Mouse (Mus musculus): ENCODE data around the gene Gm43951. TPM values are rescaled to one million over a fixed set of nuclear protein-coding genes. Genes with fewer than 3 reads are reported as not detected.

The Gm43951 gene
- total RNA-seq (2014; fragmentation: Nextera tagmentation) (not detected in 2 replicates), total RNA-seq (2017) (0.58 and 0.76 TPM in 2 replicates), polyA plus RNA-seq (2012) (0.29 and 0.41 TPM in 2 replicates)

- peak within 1 kb of the TSS; percentile 84 for H3K4me3 ChIP-seq (ENCODE audit: low read depth, low read length)
- TF ChIP-seq GATA2 (IDR thresholded peaks at IDR 0.05; ENCODE audit: borderline replicate concordance, low read depth, low read length), result no peak
- TF ChIP-seq TAL1 (conservative IDR thresholded peaks at IDR 0.05; ENCODE audit: low read depth, low read length), result no peak
- TF ChIP-seq POLR2AphosphoS5 (IDR thresholded peaks at IDR 0.05; ENCODE audit: insufficient replicate concordance, low read depth, low read length), result no peak
- no peak for TF ChIP-seq CTCF (IDR thresholded peaks at IDR 0.05; ENCODE audit: low read depth, low read length)
- TF ChIP-seq GATA1 (IDR thresholded peaks at IDR 0.05; ENCODE audit: borderline replicate concordance, low read length), result no peak
- peaks cover 35% of the 10 kb centered on the region for H3K4me1 ChIP-seq (ENCODE audit: insufficient read depth, low read depth, low read length)
- DNase-seq (ENCODE audit: low spot score) (peak; percentile 40), ATAC-seq (ENCODE audit: extremely low read depth, insufficient number of reproducible peaks, low FRiP score, poor library complexity, severe bottlenecking) (peak; percentile 32; the same call in 1 of the 2 replicates)
- no peaks in the 10 kb centered on the region for H3K9me3 ChIP-seq (replicated peaks)
- H3K36me3 ChIP-seq (replicated peaks), result peaks cover 58% of the 10 kb centered on the region
- no peaks in the 10 kb centered on the region for H3K27me3 ChIP-seq (ENCODE audit: insufficient read depth, low read length)
Measured at GRCm38 (mm10) chr11:72206341-72207203, at the start of gene Gm43951. Gene Gm43951 (minus strand): TSS chr11:72206840.

- ATAC-seq (ENCODE audit: extremely low read depth, insufficient number of reproducible peaks, low FRiP score, poor library complexity, severe bottlenecking), result no peak
- H3K4me1 ChIP-seq (ENCODE audit: insufficient read depth, low read depth, low read length), result no peaks in the 10 kb centered on the region
- no peaks in the 10 kb centered on the region for H3K36me3 ChIP-seq (replicated peaks)
- no peaks in the 10 kb centered on the region for H3K9me3 ChIP-seq (replicated peaks)
- DNase-seq (ENCODE audit: low spot score), result no peak
- TF ChIP-seq GATA2 (IDR thresholded peaks at IDR 0.05; ENCODE audit: borderline replicate concordance, low read depth, low read length) (no peak), GATA1 (IDR thresholded peaks at IDR 0.05; ENCODE audit: borderline replicate concordance, low read length) (no peak), POLR2AphosphoS5 (IDR thresholded peaks at IDR 0.05; ENCODE audit: insufficient replicate concordance, low read depth, low read length) (no peak), TAL1 (conservative IDR thresholded peaks at IDR 0.05; ENCODE audit: low read depth, low read length) (no peak)
- peaks cover 11% of the 10 kb centered on the region for H3K27me3 ChIP-seq (ENCODE audit: insufficient read depth, low read length)
- no peak overlapping the region for H3K4me3 ChIP-seq (ENCODE audit: low read depth, low read length)
Measured at GRCm38 (mm10) chr11:72256441-72256840, 49.8 kb upstream of the Gm43951 start.

- TF ChIP-seq POLR2AphosphoS5 (IDR thresholded peaks at IDR 0.05; ENCODE audit: insufficient replicate concordance, low read depth, low read length) (no peak), GATA1 (IDR thresholded peaks at IDR 0.05; ENCODE audit: borderline replicate concordance, low read length) (no peak), TAL1 (conservative IDR thresholded peaks at IDR 0.05; ENCODE audit: low read depth, low read length) (no peak), GATA2 (IDR thresholded peaks at IDR 0.05; ENCODE audit: borderline replicate concordance, low read depth, low read length) (no peak), CTCF (IDR thresholded peaks at IDR 0.05; ENCODE audit: low read depth, low read length) (no peak)
- H3K4me1 ChIP-seq (ENCODE audit: insufficient read depth, low read depth, low read length), result no peaks in the 10 kb centered on the region
- ATAC-seq (ENCODE audit: extremely low read depth, insufficient number of reproducible peaks, low FRiP score, poor library complexity, severe bottlenecking), result no peak
- no peak overlapping the region for H3K4me3 ChIP-seq (ENCODE audit: low read depth, low read length)
- no peaks in the 10 kb centered on the region for H3K9me3 ChIP-seq (replicated peaks)
- no peak for DNase-seq (ENCODE audit: low spot score)
- no peaks in the 10 kb centered on the region for H3K36me3 ChIP-seq (replicated peaks)
- peaks cover 11% of the 10 kb centered on the region for H3K27me3 ChIP-seq (ENCODE audit: insufficient read depth, low read length)
Measured at GRCm38 (mm10) chr11:72255629-72256028, 49.0 kb upstream of the Gm43951 start.

GRCm38 (mm10) chr11:72245196-72245753 lies 38.6 kb upstream of the Gm43951 start:
- Histone ChIP-seq H3K27me3 (ENCODE audit: insufficient read depth, low read length) (peaks cover 10% of the 10 kb centered on the region), H3K9me3 (replicated peaks) (no peaks in the 10 kb centered on the region), H3K4me3 (ENCODE audit: low read depth, low read length) (no peak overlapping the region), H3K4me1 (ENCODE audit: insufficient read depth, low read depth, low read length) (no peaks in the 10 kb centered on the region), H3K36me3 (replicated peaks) (no peaks in the 10 kb centered on the region)
- no peak for ATAC-seq (ENCODE audit: extremely low read depth, insufficient number of reproducible peaks, low FRiP score, poor library complexity, severe bottlenecking)
- no peak for DNase-seq (ENCODE audit: low spot score)
- no peak for TF ChIP-seq CTCF (IDR thresholded peaks at IDR 0.05; ENCODE audit: low read depth, low read length)
- no peak for TF ChIP-seq POLR2AphosphoS5 (IDR thresholded peaks at IDR 0.05; ENCODE audit: insufficient replicate concordance, low read depth, low read length)
- no peak for TF ChIP-seq GATA2 (IDR thresholded peaks at IDR 0.05; ENCODE audit: borderline replicate concordance, low read depth, low read length)
- no peak for TF ChIP-seq GATA1 (IDR thresholded peaks at IDR 0.05; ENCODE audit: borderline replicate concordance, low read length)
- TF ChIP-seq TAL1 (conservative IDR thresholded peaks at IDR 0.05; ENCODE audit: low read depth, low read length), result no peak

- peaks cover 6% of the 10 kb centered on the region; the same call in 1 of the 2 replicates for H3K27me3 ChIP-seq (ENCODE audit: insufficient read depth, low read length)
- TF ChIP-seq GATA2 (IDR thresholded peaks at IDR 0.05; ENCODE audit: borderline replicate concordance, low read depth, low read length) (no peak), GATA1 (IDR thresholded peaks at IDR 0.05; ENCODE audit: borderline replicate concordance, low read length) (no peak), POLR2AphosphoS5 (IDR thresholded peaks at IDR 0.05; ENCODE audit: insufficient replicate concordance, low read depth, low read length) (no peak), CTCF (IDR thresholded peaks at IDR 0.05; ENCODE audit: low read depth, low read length) (no peak), TAL1 (conservative IDR thresholded peaks at IDR 0.05; ENCODE audit: low read depth, low read length) (no peak)
- ATAC-seq (ENCODE audit: extremely low read depth, insufficient number of reproducible peaks, low FRiP score, poor library complexity, severe bottlenecking), result no peak
- no peaks in the 10 kb centered on the region for H3K9me3 ChIP-seq (replicated peaks)
- H3K36me3 ChIP-seq (replicated peaks), result no peaks in the 10 kb centered on the region
- no peak overlapping the region for H3K4me3 ChIP-seq (ENCODE audit: low read depth, low read length)
- DNase-seq (ENCODE audit: low spot score), result no peak
- no peaks in the 10 kb centered on the region for H3K4me1 ChIP-seq (ENCODE audit: insufficient read depth, low read depth, low read length)
Measured at GRCm38 (mm10) chr11:72240062-72240860, 33.6 kb upstream of the Gm43951 start.
